ENCODE assay signal across 18 mouse cellular contexts in genomic region chr3:123604586-123604985, GRCm38 (mm10).
"Had no signal": no experiment of that assay in that cellular context is flagged by ENCODE, and none has a peak within 500 bp of the region (broad histone marks: within the 10 kb centered on the region; RNA-seq: fewer than 3 reads in every experiment).

No protein-coding gene starts in this region.

- ATAC-seq: lung, postnatal 0 days; midbrain, embryonic 15.5 days had no signal

- H3K36me3 ChIP-seq: liver, embryonic 13.5 days; midbrain, embryonic 15.5 days; neural tube, embryonic 12.5 days; neural tube, embryonic 15.5 days had no signal

- H3K27ac ChIP-seq: left cerebral cortex, adult 2 months; liver, embryonic 13.5 days; macrophage; midbrain, embryonic 12.5 days; midbrain, embryonic 15.5 days; neural tube, embryonic 12.5 days; neural tube, embryonic 15.5 days; stomach, postnatal 0 days had no signal

- H3K9ac ChIP-seq: liver, embryonic 13.5 days; lung, embryonic 14.5 days; midbrain, embryonic 12.5 days; midbrain, embryonic 15.5 days; neural tube, embryonic 12.5 days; neural tube, embryonic 15.5 days had no signal

- H3K4me2 ChIP-seq: liver, embryonic 13.5 days; lung, embryonic 14.5 days; midbrain, embryonic 12.5 days; midbrain, embryonic 15.5 days; neural tube, embryonic 12.5 days; neural tube, embryonic 15.5 days had no signal

- DNase-seq: kidney, postnatal 14 days; layer of hippocampus, postnatal 36 days; liver, embryonic 13.5 days; lung, embryonic 14.5 days; right cerebral cortex, adult 18-20 months; right cerebral cortex, postnatal 14 days; right cerebral cortex, postnatal 4 days; thymus, adult 2 months; thymus, postnatal 14 days; thymus, postnatal 4 days had no signal

- H3K4me1 ChIP-seq: liver, embryonic 13.5 days; midbrain, embryonic 12.5 days; midbrain, embryonic 15.5 days; neural tube, embryonic 12.5 days; neural tube, embryonic 15.5 days had no signal

- H3K9me3 ChIP-seq: liver, embryonic 13.5 days; midbrain, embryonic 12.5 days; midbrain, embryonic 15.5 days; neural tube, embryonic 12.5 days; neural tube, embryonic 15.5 days had no signal

- H3K27me3 ChIP-seq: liver, embryonic 13.5 days; midbrain, embryonic 12.5 days; midbrain, embryonic 15.5 days; neural tube, embryonic 12.5 days; neural tube, embryonic 15.5 days had no signal

- H3K4me3 ChIP-seq: left cerebral cortex, adult 2 months; liver, embryonic 13.5 days; midbrain, embryonic 12.5 days; midbrain, embryonic 15.5 days; neural tube, embryonic 12.5 days; neural tube, embryonic 15.5 days had no signal
